Mouse (Mus musculus): ENCODE measurements at regions not wholly inside any gene's neighbourhood (a gene's known extent, or its start where the extent isn't known, plus 50 kb on each side); places are given as distances from the start of the nearest gene placed in this dataset.

DNA sequence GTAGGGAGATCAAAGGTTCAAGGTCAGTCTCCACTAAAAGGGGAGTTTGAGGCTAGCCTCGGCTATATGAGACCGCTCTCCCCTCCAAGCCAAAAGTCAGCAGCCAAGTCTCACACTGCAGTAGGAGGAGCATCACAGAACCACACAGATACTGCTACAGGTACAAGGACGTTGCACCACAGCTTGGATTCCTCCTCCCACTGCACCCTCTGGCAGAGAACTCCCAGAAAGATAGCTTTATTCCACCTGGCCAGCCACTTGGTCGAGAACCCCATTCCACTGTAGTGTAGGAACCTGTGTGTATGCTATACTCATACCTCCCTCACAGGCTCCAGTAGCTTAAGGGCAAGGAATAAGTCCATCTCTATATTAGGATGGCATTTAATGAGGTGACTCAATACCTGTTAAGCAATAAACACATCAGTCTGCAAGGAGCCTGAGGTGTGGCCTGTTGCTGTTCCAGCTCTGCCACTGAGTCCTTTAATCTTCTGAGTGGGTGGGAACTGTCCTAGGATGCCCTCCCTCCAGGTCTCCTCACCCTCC lies 254.0 kb downstream of the Sox4 start:
- TF ChIP-seq USF2 (IDR thresholded peaks at IDR 0.05; ENCODE audit: borderline replicate concordance in 1 of 2, insufficient read depth in 1 of 2, low read depth in 1 of 2, low read length in 2 of 2) (no peak), CTCF (IDR thresholded peaks at IDR 0.05 in 2 of 3, conservative IDR thresholded peaks at IDR 0.05 in 1 of 3; ENCODE audit: control insufficient read depth in 1 of 3, insufficient read depth in 1 of 3, low read depth in 2 of 3, low read length in 3 of 3, poor library complexity in 1 of 3, severe bottlenecking in 1 of 3) (no peak), TCF12 (IDR thresholded peaks at IDR 0.05; ENCODE audit: low read depth, low read length) (no peak), ZC3H11A (IDR thresholded peaks at IDR 0.05; ENCODE audit: low read depth, low read length) (no peak), ZMIZ1 (IDR thresholded peaks at IDR 0.05; ENCODE audit: low read depth, low read length) (no peak), POLR2A (IDR thresholded peaks at IDR 0.05; ENCODE audit: control insufficient read depth in 1 of 2, insufficient read depth in 1 of 2, low read depth in 1 of 2, low read length in 2 of 2, poor library complexity in 1 of 2) (no peak), ELF1 (IDR thresholded peaks at IDR 0.05; ENCODE audit: low read depth, low read length) (no peak), USF1 (IDR thresholded peaks at IDR 0.05; ENCODE audit: low read depth, low read length) (no peak), GATA1 (IDR thresholded peaks at IDR 0.05; ENCODE audit: low read depth, low read length) (no peak), NELFE (IDR thresholded peaks at IDR 0.05; ENCODE audit: low read depth, low read length) (no peak), CHD2 (IDR thresholded peaks at IDR 0.05; ENCODE audit: low read length) (no peak), MEF2A (IDR thresholded peaks at IDR 0.05; ENCODE audit: extremely low read depth, insufficient replicate concordance, low read depth, low read length, poor library complexity, severe bottlenecking) (no peak), SMC3 (IDR thresholded peaks at IDR 0.05; ENCODE audit: low read depth, low read length) (no peak)

Measured in MEL (cell line).